Mouse (Mus musculus) adrenal gland, postnatal 36 days (tissue): Measurements from ENCODE around the gene Cdkn2d. TPM values are rescaled to one million over a fixed set of nuclear protein-coding genes. Genes with fewer than 3 reads are reported as not detected.
"Not testable (repeated sequence)": the region's sequence is repeated elsewhere in the genome, so short reads cannot be mapped to it uniquely, and the experiment has no call there.

Experiments
- DNase-seq, 2 experiments: peaks; one replicate each; pipeline ENCODE4 v3.0.0; 2021; ENCODE audit warnings: mixed read lengths in 1 of 2
- total RNA-seq, 2 experiments: library from RNA; stranded (reverse); gene quantifications; 2 replicates each; pipeline ENCODE4 v1.2.3; 2021

The Cdkn2d gene
- total RNA-seq, 2 experiments from 2014 or later: 14.2 to 16.0 TPM

DNA sequence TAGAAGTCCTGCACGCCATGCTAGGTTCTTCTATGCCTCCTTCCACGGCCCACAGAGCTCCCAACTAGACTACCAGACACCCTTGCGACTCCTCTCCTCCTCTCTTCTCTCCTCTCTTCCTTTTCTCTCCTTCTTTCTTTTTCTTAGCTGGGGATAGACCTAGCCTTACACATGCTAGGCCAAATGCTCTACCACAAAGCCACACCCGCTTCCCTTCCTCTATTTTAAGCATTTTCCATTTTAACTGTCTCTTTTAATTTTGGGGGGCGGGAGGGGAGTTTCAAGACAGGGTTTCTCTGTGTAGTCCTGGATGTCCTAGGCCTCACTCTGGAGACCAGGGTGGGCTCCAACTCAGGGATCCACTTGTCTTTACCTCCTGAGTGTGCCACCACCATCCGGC lies 27.6 kb upstream of the Cdkn2d start:
- no peak for DNase-seq

- no peak for DNase-seq
Observed at GRCm38 (mm10) chr9:21316696-21317095, 25.5 kb upstream of the Cdkn2d start.

- no peak for DNase-seq
Observed at GRCm38 (mm10) chr9:21315421-21315820, 24.2 kb upstream of the Cdkn2d start.

DNA sequence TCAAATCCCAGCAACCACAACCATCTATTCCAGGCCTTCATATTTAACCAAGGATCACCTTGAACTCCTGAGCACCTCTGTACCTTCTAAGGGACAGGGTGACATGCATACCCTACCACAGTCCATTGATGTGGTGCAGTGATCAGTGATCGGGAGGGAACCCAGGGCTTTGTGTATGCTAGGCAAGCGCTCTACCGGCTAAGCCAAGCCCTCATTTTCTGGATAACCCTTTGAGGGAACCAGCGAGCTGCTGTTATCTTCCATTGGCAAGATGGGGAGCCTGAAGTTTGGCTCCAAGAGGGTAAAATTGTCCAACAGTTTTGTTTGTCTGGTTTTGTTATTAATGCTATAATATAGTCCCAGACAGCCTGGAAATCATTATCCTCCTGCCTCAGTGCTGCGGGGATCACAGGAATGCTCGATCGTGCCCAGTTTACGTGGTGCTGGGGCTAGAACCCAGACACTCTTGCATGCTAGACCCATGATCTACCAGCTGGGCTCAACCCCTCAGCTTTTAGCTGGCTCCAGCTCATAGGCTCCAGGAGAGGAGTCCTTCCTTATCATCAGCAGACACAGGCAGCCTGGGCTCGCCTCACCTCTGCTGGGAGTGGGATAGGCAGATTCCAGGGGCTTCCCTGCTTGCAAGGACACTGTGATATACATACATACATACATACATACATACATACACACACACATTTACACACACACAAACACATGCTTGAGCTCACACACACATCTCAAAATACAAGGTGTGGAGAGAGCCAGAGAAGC lies 23.3 kb upstream of the Cdkn2d start:
- DNase-seq: no peak

GRCm38 (mm10) chr9:21313394-21313793 lies 22.2 kb upstream of the Cdkn2d start:
- peak; percentile 94 to 96 for DNase-seq

DNA sequence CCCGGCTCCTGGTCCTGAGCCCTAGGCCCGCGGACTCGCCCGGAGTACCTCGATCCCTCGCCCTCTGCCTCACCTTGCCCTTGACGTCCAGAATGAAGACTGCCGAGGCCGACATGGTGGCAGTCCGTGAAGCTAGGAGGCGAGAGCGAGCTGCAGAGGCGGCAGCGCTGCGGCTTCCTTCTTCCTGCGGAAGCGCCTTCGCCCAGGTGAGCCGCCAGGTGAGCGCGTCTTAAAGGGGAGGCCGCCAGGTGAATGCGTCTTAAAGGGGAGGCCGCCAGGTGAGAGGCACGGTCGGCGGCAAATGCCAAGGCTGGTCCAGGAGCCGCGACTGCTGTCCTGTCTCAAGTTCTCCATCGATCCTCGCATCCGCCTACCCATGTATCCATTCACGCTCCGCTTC lies 20.9 kb upstream of the Cdkn2d start, which contains the start of gene Ap1m2:
Gene Ap1m2 (minus strand): TSS at position 204 of the 400 bp plus-strand sequence.
- DNase-seq: no peak

- no peak for DNase-seq
Observed at GRCm38 (mm10) chr9:21311695-21312094, 20.5 kb upstream of the Cdkn2d start.

GRCm38 (mm10) chr9:21309150-21309741 lies 18.0 kb upstream of the Cdkn2d start:
- peak in 1 of 2 experiments; percentile 23 for DNase-seq

DNA sequence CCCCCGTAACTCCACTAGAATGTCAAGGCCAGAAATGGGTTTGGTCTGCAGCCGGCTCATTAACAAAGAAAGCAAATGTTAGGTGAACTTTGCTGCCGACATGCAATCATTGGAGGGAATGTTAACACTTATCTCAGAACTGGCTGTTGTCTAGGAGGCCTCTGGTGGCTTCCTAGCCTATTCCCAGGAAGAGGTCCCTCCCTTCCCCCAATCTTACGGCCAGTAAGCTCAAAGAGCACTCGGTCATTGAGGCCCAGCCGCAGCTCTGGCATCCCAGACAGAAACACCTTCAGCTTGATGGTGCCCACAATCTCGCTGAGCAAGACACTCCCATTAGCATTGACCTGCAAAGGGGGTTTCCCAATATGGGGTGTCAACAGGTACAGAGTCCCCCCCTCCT lies 13.9 kb upstream of the Cdkn2d start:
- no peak for DNase-seq

DNA sequence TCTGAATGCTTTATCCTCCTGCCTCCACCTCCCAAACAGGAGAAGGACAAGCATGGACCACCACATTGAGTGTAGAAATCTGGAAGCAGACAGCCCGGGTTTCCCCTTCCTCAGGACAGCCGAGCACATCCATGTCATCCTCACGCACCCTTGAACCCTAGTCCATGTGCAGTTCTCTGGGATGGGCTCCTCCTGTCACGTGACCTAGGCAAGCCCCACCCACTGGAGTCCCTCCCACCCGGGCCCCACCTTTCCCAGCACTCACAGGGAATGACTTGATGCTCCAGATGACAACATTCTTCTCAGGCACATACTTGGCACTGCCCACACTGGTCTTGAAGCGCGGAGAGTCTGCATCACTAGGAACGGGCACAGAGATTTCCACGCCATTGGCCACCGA lies 7.8 kb upstream of the Cdkn2d start:
- no peak for DNase-seq

- DNase-seq: no peak
Observed at GRCm38 (mm10) chr9:21292271-21292670, 1.1 kb upstream of the Cdkn2d start.

DNA sequence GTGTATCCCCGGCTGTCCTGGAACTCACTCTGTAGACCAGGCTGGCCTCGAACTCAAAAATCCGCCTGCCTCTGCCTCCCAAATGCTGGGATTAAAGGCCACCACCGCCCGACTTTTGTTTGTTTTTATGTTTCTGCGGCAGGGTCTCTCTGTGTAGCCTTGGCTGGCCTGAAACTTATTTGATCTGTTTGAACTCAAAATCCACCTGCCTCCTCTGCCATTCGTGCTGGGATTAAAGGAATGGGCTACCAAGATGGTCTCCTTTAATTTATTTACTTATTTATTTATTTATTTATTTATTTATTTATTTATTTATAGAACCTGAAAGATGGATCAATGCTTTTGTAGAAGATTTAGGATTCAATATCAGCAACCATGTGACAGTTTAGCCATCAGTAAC lies 661 bp upstream of the Cdkn2d start:
- DNase-seq: not testable (repeated sequence)

GRCm38 (mm10) chr9:21290589-21290988 lies 618 bp downstream of the Cdkn2d start:
- DNase-seq: peak in 1 of 2 experiments; percentile 57

DNA sequence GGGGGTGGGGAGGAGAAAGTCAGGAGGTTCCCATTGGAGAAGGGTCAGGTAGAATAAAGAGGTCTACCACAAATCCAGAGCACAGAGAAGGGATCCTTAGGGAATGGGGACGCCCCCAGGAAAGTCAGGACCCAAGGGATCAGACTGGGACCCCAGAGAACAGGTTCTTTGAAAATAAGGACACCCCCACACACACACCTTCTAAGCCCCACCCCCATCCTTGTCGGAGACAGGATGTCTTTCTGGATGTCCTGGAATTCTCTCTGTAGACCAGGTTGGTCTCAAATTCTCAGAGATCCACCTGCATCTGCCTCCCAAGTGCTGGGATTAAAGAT lies 1.9 kb downstream of the Cdkn2d start:
- no peak for DNase-seq

- DNase-seq: peak; percentile 46 to 69
Observed at GRCm38 (mm10) chr9:21288404-21289336, 2.5 kb downstream of the Cdkn2d start.

- peak; percentile 99 for DNase-seq
Observed at GRCm38 (mm10) chr9:21287571-21288402, 3.4 kb downstream of the Cdkn2d start, which contains the start of gene Kri1. Kri1 (minus strand) TSS chr9:21287969.

DNA sequence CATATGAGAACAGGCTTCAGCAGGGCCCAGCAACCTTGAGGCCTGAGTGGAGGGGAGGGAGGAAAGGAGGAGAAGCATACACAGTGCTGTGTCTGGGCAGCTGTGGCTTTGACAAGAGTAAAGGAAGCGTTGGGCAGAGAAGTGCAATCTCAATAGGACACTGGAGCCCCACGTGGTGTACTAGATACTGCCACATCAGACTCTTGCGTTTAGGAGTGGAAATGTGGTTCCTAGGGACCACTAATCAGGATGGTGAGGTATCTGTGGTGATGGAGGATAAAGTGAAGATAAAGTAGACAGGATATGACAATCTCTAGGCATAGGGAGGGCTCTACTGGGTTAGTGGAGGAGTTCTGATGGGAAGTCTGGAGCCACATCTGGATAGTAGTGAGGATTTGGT lies 4.5 kb downstream of the Cdkn2d start:
- no peak for DNase-seq

DNA sequence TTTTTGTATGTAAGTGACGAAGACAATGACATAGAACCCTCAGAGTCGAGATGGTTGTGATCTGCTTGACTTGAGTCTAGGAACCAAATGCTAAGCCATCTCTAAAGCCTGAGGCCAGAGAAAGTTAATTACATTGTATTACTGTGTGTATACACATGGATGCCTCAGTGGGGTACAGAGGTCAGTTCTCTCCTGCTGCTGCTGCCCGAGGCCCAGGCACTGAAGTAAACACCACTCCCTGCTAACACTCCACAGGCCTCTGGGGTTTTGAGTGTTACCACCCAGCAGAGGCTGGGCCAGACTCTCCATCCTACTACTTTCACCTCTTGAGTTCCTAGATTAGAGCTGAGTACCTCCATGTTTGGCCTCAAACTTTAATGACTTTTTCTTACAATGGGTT lies 7.2 kb downstream of the Cdkn2d start:
- no peak for DNase-seq

DNA sequence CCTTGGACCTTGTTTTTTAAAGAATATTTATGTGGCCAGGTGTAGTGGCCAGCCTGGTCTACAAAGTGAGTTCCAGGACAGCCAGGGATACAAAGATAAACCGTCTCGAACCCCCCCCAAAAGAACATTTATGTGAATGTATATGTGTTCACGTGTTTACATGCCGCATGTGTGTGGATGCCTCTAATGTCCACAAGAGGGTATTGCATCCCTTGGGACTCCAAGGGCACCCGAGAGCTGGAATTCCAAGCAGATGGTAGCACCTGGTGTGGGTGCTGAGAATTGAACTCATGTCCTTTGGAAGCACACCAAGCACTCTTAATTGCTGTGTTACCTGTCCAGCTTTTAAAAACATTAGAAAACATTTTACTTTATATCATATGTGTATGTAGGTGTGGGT lies 7.6 kb downstream of the Cdkn2d start:
- DNase-seq: no peak

DNA sequence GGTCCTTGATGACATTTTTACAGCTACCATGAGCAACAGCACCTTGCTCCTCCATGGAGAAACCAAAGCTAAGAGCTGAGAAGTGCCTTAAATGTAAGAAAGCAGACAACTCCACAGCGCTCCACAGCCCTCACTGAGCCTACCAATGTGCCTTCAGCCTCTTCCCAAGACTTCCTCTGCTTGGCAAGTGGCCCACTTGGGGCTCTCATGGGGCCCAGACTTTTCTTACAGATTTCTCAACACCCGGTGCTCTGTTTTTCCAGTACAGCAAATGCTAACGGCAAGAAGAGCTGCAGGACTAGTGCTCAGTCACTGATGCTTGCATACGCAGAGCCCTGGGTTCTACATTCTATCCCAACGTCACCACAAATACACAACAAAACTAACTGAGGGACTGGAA lies 13.4 kb downstream of the Cdkn2d start:
- DNase-seq: peak in 1 of 2 experiments; percentile 51

DNA sequence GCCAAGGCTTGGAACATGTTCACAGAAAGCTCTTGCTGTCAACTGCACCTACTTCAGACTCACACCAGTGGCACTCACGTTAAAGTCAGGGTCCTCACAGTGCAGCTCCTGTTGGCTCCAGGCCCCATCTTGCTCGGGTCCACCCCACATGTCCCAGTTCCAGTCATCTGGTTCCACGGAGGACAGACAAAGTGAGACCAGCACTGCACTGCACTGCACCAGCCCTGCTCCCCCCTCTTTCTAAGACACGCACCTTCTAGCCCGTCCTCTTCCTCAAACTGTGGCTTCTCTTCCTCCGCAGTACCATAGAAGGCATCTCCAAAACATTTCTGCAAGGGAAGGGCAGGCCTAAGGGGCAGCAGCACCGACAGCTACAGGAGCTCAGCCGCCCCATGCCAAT lies 14.9 kb downstream of the Cdkn2d start:
- peak; percentile 12 to 18 for DNase-seq

DNA sequence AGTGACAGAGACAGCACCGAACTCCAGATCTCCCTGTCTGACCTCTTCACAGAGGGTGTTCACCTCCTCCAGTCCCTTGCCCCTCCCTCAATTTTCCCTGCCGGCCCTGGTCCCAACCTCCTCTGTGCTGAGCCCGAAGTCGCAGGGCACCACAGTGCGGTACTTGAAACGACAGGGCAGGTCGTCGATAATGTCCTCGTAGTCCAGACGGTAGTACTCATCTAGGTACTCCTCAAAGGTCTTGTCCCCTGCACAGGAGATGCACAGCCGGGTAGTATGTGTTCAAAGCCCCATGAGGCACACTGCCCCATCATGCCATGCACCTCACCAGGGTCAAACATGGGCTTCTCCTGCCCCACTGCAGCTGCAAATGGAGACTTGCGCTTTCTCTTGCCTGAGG lies 15.5 kb downstream of the Cdkn2d start:
- no peak for DNase-seq
